20 mouse cellular contexts compared by ENCODE assay signal in the genomic region with DNA sequence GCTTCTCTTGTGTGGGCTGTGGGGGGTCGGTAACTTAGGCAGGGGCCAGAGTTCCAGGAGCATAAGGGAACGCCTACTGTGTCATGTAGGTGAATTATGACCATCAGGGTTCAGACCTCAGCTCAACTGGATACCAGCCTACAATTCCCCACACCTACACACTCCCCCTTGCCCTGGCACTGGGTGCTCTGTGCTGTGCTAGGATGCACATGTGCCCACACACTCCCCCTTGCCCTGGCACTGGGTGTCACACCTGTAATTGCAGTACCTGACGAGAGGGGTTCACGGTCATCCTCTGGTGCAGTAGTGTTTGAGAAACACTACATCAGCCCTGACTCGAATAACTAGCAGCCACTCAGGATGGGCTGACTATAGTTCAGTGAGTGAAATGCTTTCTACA. TPM values are rescaled to one million over a fixed set of nuclear protein-coding genes. Genes with fewer than 3 reads are reported as not detected.
DNase-seq lines count a peak whose midpoint lies in the region; ATAC-seq lines count a peak whose summit lies in the region.
"Had no signal": no experiment of that assay in that cellular context is flagged by ENCODE, and none has a peak within 500 bp of the region (broad histone marks: within the 10 kb centered on the region; RNA-seq: fewer than 3 reads in every experiment).

No protein-coding gene starts in this region.

- no peak overlapping the region for H3K27ac ChIP-seq in hindbrain, embryonic 13.5 days
- no peak overlapping the region; the same call in 1 of the 2 replicates for H3K27ac ChIP-seq in hindbrain, embryonic 10.5 days
- no peak overlapping the region for H3K27ac ChIP-seq in midbrain, embryonic 16.5 days (ENCODE audit: low read length)
- H3K27ac ChIP-seq in midbrain, embryonic 14.5 days (replicated peaks; ENCODE audit: low read depth, low read length) = no peak overlapping the region
- no peak overlapping the region for H3K27ac ChIP-seq in neural tube, embryonic 15.5 days (replicated peaks)
- H3K27ac ChIP-seq: embryonic facial prominence, embryonic 15.5 days; forebrain, embryonic 12.5 days; gastrocnemius, adult 2 months; heart, embryonic 13.5 days had no signal

- no peak overlapping the region for H3K9ac ChIP-seq in hindbrain, embryonic 13.5 days
- H3K9ac ChIP-seq in midbrain, embryonic 16.5 days (ENCODE audit: low read depth, low read length) = no peak overlapping the region
- no peak overlapping the region for H3K9ac ChIP-seq in midbrain, embryonic 14.5 days (replicated peaks; ENCODE audit: low read length)
- H3K9ac ChIP-seq in neural tube, embryonic 15.5 days (replicated peaks) = no peak overlapping the region
- H3K9ac ChIP-seq: embryonic facial prominence, embryonic 15.5 days; forebrain, embryonic 12.5 days; heart, embryonic 13.5 days had no signal

- WGBS in hindbrain, embryonic 13.5 days = 66% methylated on average over 5 of the region's 5 CpGs
- 77% methylated on average over 5 of the region's 5 CpGs for WGBS in hindbrain, embryonic 10.5 days
- 83% methylated on average over 5 of the region's 5 CpGs for WGBS in midbrain, embryonic 16.5 days
- 83% methylated on average over 5 of the region's 5 CpGs for WGBS in midbrain, embryonic 14.5 days
- 53% methylated on average over 5 of the region's 5 CpGs for WGBS in neural tube, embryonic 15.5 days

- no peaks in the 10 kb centered on the region for H3K9me3 ChIP-seq in hindbrain, embryonic 13.5 days
- H3K9me3 ChIP-seq in hindbrain, embryonic 10.5 days = no peaks in the 10 kb centered on the region
- H3K9me3 ChIP-seq in midbrain, embryonic 16.5 days (replicated peaks; ENCODE audit: control insufficient read depth, low read length, poor library complexity, severe bottlenecking) = no peaks in the 10 kb centered on the region
- no peaks in the 10 kb centered on the region for H3K9me3 ChIP-seq in midbrain, embryonic 14.5 days (ENCODE audit: control insufficient read depth, low read length)
- H3K9me3 ChIP-seq in neural tube, embryonic 15.5 days (replicated peaks) = no peaks in the 10 kb centered on the region
- H3K9me3 ChIP-seq: embryonic facial prominence, embryonic 15.5 days; forebrain, embryonic 12.5 days; heart, embryonic 13.5 days had no signal

- H3K4me1 ChIP-seq in hindbrain, embryonic 13.5 days (replicated peaks) = no peaks in the 10 kb centered on the region
- peaks cover 13% of the 10 kb centered on the region for H3K4me1 ChIP-seq in hindbrain, embryonic 10.5 days (replicated peaks)
- H3K4me1 ChIP-seq in midbrain, embryonic 16.5 days (ENCODE audit: control insufficient read depth, insufficient read depth, low read length) = no peaks in the 10 kb centered on the region
- no peaks in the 10 kb centered on the region for H3K4me1 ChIP-seq in midbrain, embryonic 14.5 days (ENCODE audit: control insufficient read depth, insufficient read depth, low read length)
- H3K4me1 ChIP-seq in neural tube, embryonic 15.5 days = no peaks in the 10 kb centered on the region
- H3K4me1 ChIP-seq: embryonic facial prominence, embryonic 15.5 days; forebrain, embryonic 12.5 days had no signal

- no peak overlapping the region for H3K4me3 ChIP-seq in hindbrain, embryonic 13.5 days
- no peak overlapping the region for H3K4me3 ChIP-seq in hindbrain, embryonic 10.5 days
- no peak overlapping the region for H3K4me3 ChIP-seq in midbrain, embryonic 16.5 days (ENCODE audit: low read depth, low read length)
- no peak overlapping the region for H3K4me3 ChIP-seq in midbrain, embryonic 14.5 days (replicated peaks; ENCODE audit: low read depth, low read length)
- H3K4me3 ChIP-seq in neural tube, embryonic 15.5 days (replicated peaks) = no peak overlapping the region
- H3K4me3 ChIP-seq: embryonic facial prominence, embryonic 15.5 days; erythroblast, embryonic 14.5 days; forebrain, embryonic 12.5 days; gastrocnemius, adult 2 months; heart, embryonic 13.5 days had no signal

- ATAC-seq in hindbrain, embryonic 13.5 days (ENCODE audit: low FRiP score) = peak; percentile 38; the same call in 1 of the 2 replicates
- peak; percentile 64; the same call in 1 of the 2 replicates for ATAC-seq in midbrain, embryonic 16.5 days
- no peak for ATAC-seq in midbrain, embryonic 14.5 days (ENCODE audit: low FRiP score, low TSS enrichment)
- ATAC-seq in neural tube, embryonic 15.5 days (ENCODE audit: low FRiP score) = peak; percentile 63; the same call in 1 of the 2 replicates

- no peak overlapping the region for H3K4me2 ChIP-seq in hindbrain, embryonic 13.5 days
- H3K4me2 ChIP-seq in midbrain, embryonic 16.5 days (ENCODE audit: low read length) = no peak overlapping the region
- H3K4me2 ChIP-seq in midbrain, embryonic 14.5 days (ENCODE audit: low read length) = no peak overlapping the region
- H3K4me2 ChIP-seq in neural tube, embryonic 15.5 days = no peak overlapping the region
- H3K4me2 ChIP-seq: embryonic facial prominence, embryonic 15.5 days; forebrain, embryonic 12.5 days; heart, embryonic 13.5 days had no signal

- no peak for DNase-seq in hindbrain, embryonic 10.5 days (ENCODE audit: low spot score)
- DNase-seq in midbrain, embryonic 14.5 days = no peak
- peak; percentile 21 for DNase-seq in neural tube, embryonic 10.5 days (ENCODE audit: extremely low spot score, low spot score)
- no peak for DNase-seq in layer of hippocampus, adult 9-11 months
- DNase-seq in yolk sac, embryonic 10.5 days (ENCODE audit: low spot score) = no peak
- DNase-seq: adrenal gland, adult 8-10 months; adrenal gland, postnatal 36 days; cerebellum, adult 2 months; cerebellum, postnatal 10 days; embryo, embryonic 11 days; gastrocnemius, adult 2 months; gastrocnemius, postnatal 25 days; heart, postnatal 36 days had no signal

- H3K36me3 ChIP-seq in hindbrain, embryonic 13.5 days = peaks cover 42% of the 10 kb centered on the region
- H3K36me3 ChIP-seq in hindbrain, embryonic 10.5 days = no peaks in the 10 kb centered on the region
- peaks cover 14% of the 10 kb centered on the region; the same call in 1 of the 2 replicates for H3K36me3 ChIP-seq in midbrain, embryonic 16.5 days (ENCODE audit: control insufficient read depth, insufficient read depth, low read length)
- H3K36me3 ChIP-seq in midbrain, embryonic 14.5 days (ENCODE audit: control insufficient read depth, insufficient read depth, low read length) = peaks cover 33% of the 10 kb centered on the region
- peaks cover 42% of the 10 kb centered on the region for H3K36me3 ChIP-seq in neural tube, embryonic 15.5 days
- H3K36me3 ChIP-seq: forebrain, embryonic 12.5 days had no signal

- no peaks in the 10 kb centered on the region for H3K27me3 ChIP-seq in hindbrain, embryonic 13.5 days
- no peaks in the 10 kb centered on the region for H3K27me3 ChIP-seq in hindbrain, embryonic 10.5 days (ENCODE audit: insufficient read depth, poor library complexity, severe bottlenecking)
- no peaks in the 10 kb centered on the region for H3K27me3 ChIP-seq in midbrain, embryonic 16.5 days (ENCODE audit: control insufficient read depth, insufficient read depth, low read depth, low read length)
- H3K27me3 ChIP-seq in midbrain, embryonic 14.5 days (ENCODE audit: control insufficient read depth, insufficient read depth, low read length) = no peaks in the 10 kb centered on the region
- no peaks in the 10 kb centered on the region for H3K27me3 ChIP-seq in neural tube, embryonic 15.5 days (replicated peaks)
- H3K27me3 ChIP-seq: embryonic facial prominence, embryonic 15.5 days; forebrain, embryonic 12.5 days; heart, embryonic 13.5 days had no signal

RNA-seq across cellular contexts. Expression of gene Crebl2, which starts 24.8 kb away (rescaled TPM):
- 3.8 and 4.8 TPM in 2 replicates for polyA plus RNA-seq in hindbrain, embryonic 13.5 days (2015; fragmentation: Nextera tagmentation; extraction: Ambion mirVana)
- polyA plus RNA-seq in hindbrain, embryonic 10.5 days (2016; fragmentation: Nextera tagmentation; extraction: Ambion mirVana) = 1.2 and 1.4 TPM in 2 replicates
- 4.3 and 4.8 TPM in 2 replicates for polyA plus RNA-seq in midbrain, embryonic 16.5 days (2015; fragmentation: Nextera tagmentation; extraction: Ambion mirVana)
- polyA plus RNA-seq in midbrain, embryonic 14.5 days (2014; fragmentation: Nextera tagmentation; extraction: Ambion mirVana) = 3.9 and 4.3 TPM in 2 replicates
- polyA plus RNA-seq in neural tube, embryonic 15.5 days (2015; fragmentation: Nextera tagmentation; extraction: Ambion mirVana) = 3.9 and 4.6 TPM in 2 replicates

RNA-seq across cellular contexts. Expression of gene Gpr19, which starts 43.6 kb away (rescaled TPM):
- 39.0 and 45.1 TPM in 2 replicates for polyA plus RNA-seq in hindbrain, embryonic 13.5 days (2015; fragmentation: Nextera tagmentation; extraction: Ambion mirVana)
- polyA plus RNA-seq in hindbrain, embryonic 10.5 days (2016; fragmentation: Nextera tagmentation; extraction: Ambion mirVana) = 24.7 and 29.9 TPM in 2 replicates
- polyA plus RNA-seq in midbrain, embryonic 16.5 days (2015; fragmentation: Nextera tagmentation; extraction: Ambion mirVana) = 44.7 and 46.8 TPM in 2 replicates
- 43.0 and 46.7 TPM in 2 replicates for polyA plus RNA-seq in midbrain, embryonic 14.5 days (2014; fragmentation: Nextera tagmentation; extraction: Ambion mirVana)
- 31.2 and 37.0 TPM in 2 replicates for polyA plus RNA-seq in neural tube, embryonic 15.5 days (2015; fragmentation: Nextera tagmentation; extraction: Ambion mirVana)
